ENCODE assay signal across 29 mouse cellular contexts in genomic region chr4:132133381-132133780, GRCm38 (mm10). TPM values are rescaled to one million over a fixed set of nuclear protein-coding genes. Genes with fewer than 3 reads are reported as not detected.
DNase-seq lines count a peak whose midpoint lies in the region; ATAC-seq and TF ChIP-seq lines count a peak whose summit lies in the region.
"Had no signal": no experiment of that assay in that cellular context is flagged by ENCODE, and none has a peak within 500 bp of the region (broad histone marks: within the 10 kb centered on the region; RNA-seq: fewer than 3 reads in every experiment).

No protein-coding gene starts in this region.

- DNase-seq in ES-E14 (ENCODE audit: low read depth, low spot score): no peak
- peak; percentile 82 for DNase-seq in cerebellum, adult 9-10 months
- no peak for DNase-seq in lung, postnatal 25 days (ENCODE audit: low spot score)
- no peak for DNase-seq in layer of hippocampus, adult 9-11 months
- DNase-seq: adrenal gland, postnatal 25 days; heart, postnatal 36 days; kidney, adult 9 months; kidney, postnatal 14 days; lung, embryonic 14.5 days; lung, postnatal 36 days; right cerebral cortex, postnatal 14 days had no signal

- H3K9me3 ChIP-seq in E14TG2a.4 (ENCODE audit: low read length) (no peaks in the 10 kb centered on the region), ES-E14 (ENCODE audit: control insufficient read depth, insufficient read depth, low read depth, low read length) (no peaks in the 10 kb centered on the region)
- H3K9me3 ChIP-seq in hindbrain, embryonic 13.5 days: no peaks in the 10 kb centered on the region
- H3K9me3 ChIP-seq: embryonic facial prominence, embryonic 15.5 days; forebrain, embryonic 15.5 days; heart, embryonic 15.5 days; hindbrain, embryonic 15.5 days; limb, embryonic 15.5 days; midbrain, embryonic 13.5 days; stomach, embryonic 15.5 days had no signal

- no peak for ATAC-seq in hindbrain, embryonic 13.5 days (ENCODE audit: low FRiP score)
- ATAC-seq: forebrain, embryonic 15.5 days; midbrain, embryonic 13.5 days had no signal

- WGBS in small intestine, adult 2 months: 67% methylated on average over 5 of the region's 5 CpGs
- WGBS in hindbrain, embryonic 13.5 days: 90% methylated on average over 5 of the region's 5 CpGs

- in situ Hi-C loops in ES-E14 (cut with MboI; ENCODE audit: low sequenced_read_pairs in 2 of 2, unreplicated experiment in 2 of 2): no loop called here

- H3K4me2 ChIP-seq in hindbrain, embryonic 13.5 days: no peak overlapping the region
- H3K4me2 ChIP-seq: embryonic facial prominence, embryonic 15.5 days; forebrain, embryonic 15.5 days; heart, embryonic 15.5 days; hindbrain, embryonic 15.5 days; limb, embryonic 15.5 days; lung, embryonic 14.5 days; midbrain, embryonic 13.5 days; stomach, embryonic 15.5 days had no signal

- H3K4me1 ChIP-seq in E14TG2a.4 (replicated peaks; ENCODE audit: low read depth, low read length) (peaks cover 77% of the 10 kb centered on the region), ES-E14 (ENCODE audit: control insufficient read depth in 2 of 2, insufficient read depth in 2 of 2, low read length in 2 of 2, poor library complexity in 1 of 2) (peaks cover 0 to 25% of the 10 kb centered on the region in 2 experiments; a peak in 2 of 4 replicates)
- peaks cover 19% of the 10 kb centered on the region; the same call in 1 of the 2 replicates for H3K4me1 ChIP-seq in small intestine, adult 2 months (ENCODE audit: control insufficient read depth, insufficient read depth, insufficient read length, low read length)
- H3K4me1 ChIP-seq in hindbrain, embryonic 13.5 days (replicated peaks): peaks cover 13% of the 10 kb centered on the region
- H3K4me1 ChIP-seq: stomach, embryonic 15.5 days had no signal

- TF ChIP-seq CTCF in E14TG2a.4 (conservative IDR thresholded peaks at IDR 0.05; ENCODE audit: low read length): no peak
- TF ChIP-seq CTCF in small intestine, adult 2 months (IDR thresholded peaks at IDR 0.05; ENCODE audit: extremely low read depth, insufficient read length, insufficient replicate concordance, low read depth, low read length): no peak

- H3K27ac ChIP-seq in ES-E14 (ENCODE audit: insufficient read depth, low read depth, low read length, poor library complexity, severe bottlenecking): no peak overlapping the region
- H3K27ac ChIP-seq in small intestine, adult 2 months (ENCODE audit: insufficient read depth, low read depth, low read length): peak overlapping the region; percentile 37; the same call in 1 of the 2 replicates
- no peak overlapping the region for H3K27ac ChIP-seq in hindbrain, embryonic 13.5 days
- H3K27ac ChIP-seq: embryonic facial prominence, embryonic 15.5 days; forebrain, embryonic 15.5 days; heart, embryonic 15.5 days; hindbrain, embryonic 15.5 days; limb, embryonic 15.5 days; liver, embryonic 14.5 days; midbrain, embryonic 13.5 days; stomach, embryonic 15.5 days had no signal

- 0 out of 2 replicates have a peak, but pooled peaks cover 8% of the 10 kb centered on the region for H3K27me3 ChIP-seq in E14TG2a.4 (ENCODE audit: insufficient read depth, low read length)
- no peaks in the 10 kb centered on the region for H3K27me3 ChIP-seq in small intestine, adult 2 months (ENCODE audit: control insufficient read depth, insufficient read depth, low read length)
- H3K27me3 ChIP-seq in hindbrain, embryonic 13.5 days: no peaks in the 10 kb centered on the region; the same call in 1 of the 2 replicates
- H3K27me3 ChIP-seq: embryonic facial prominence, embryonic 15.5 days; forebrain, embryonic 15.5 days; heart, embryonic 15.5 days; hindbrain, embryonic 15.5 days; limb, embryonic 15.5 days; midbrain, embryonic 13.5 days; stomach, embryonic 15.5 days had no signal

- H3K36me3 ChIP-seq in E14TG2a.4 (ENCODE audit: insufficient read depth, low read length) (no peaks in the 10 kb centered on the region), ES-E14 (ENCODE audit: control insufficient read depth, insufficient read depth, low read length, poor library complexity, severe bottlenecking) (no peaks in the 10 kb centered on the region)
- H3K36me3 ChIP-seq in small intestine, adult 2 months (ENCODE audit: control insufficient read depth, insufficient read depth, low read length): no peaks in the 10 kb centered on the region
- no peaks in the 10 kb centered on the region for H3K36me3 ChIP-seq in hindbrain, embryonic 13.5 days
- H3K36me3 ChIP-seq: embryonic facial prominence, embryonic 15.5 days; forebrain, embryonic 15.5 days; heart, embryonic 15.5 days; hindbrain, embryonic 15.5 days; limb, embryonic 15.5 days; midbrain, embryonic 13.5 days; stomach, embryonic 15.5 days had no signal

- peak overlapping the region; percentile 57 for H3K4me3 ChIP-seq in E14TG2a.4 (replicated peaks; ENCODE audit: low read length)
- H3K4me3 ChIP-seq in ES-E14 (ENCODE audit: insufficient read depth in 1 of 2, low read depth in 1 of 2, low read length in 2 of 2, poor library complexity in 1 of 2, severe bottlenecking in 1 of 2): peak overlapping the region in 1 of 2 experiments; percentile 13; a peak in 1 of 4 replicates
- H3K4me3 ChIP-seq in small intestine, adult 2 months (ENCODE audit: low read depth, low read length): no peak overlapping the region
- H3K4me3 ChIP-seq in hindbrain, embryonic 13.5 days: no peak overlapping the region
- H3K4me3 ChIP-seq: embryonic facial prominence, embryonic 15.5 days; forebrain, embryonic 15.5 days; heart, embryonic 15.5 days; hindbrain, embryonic 15.5 days; limb, embryonic 15.5 days; megakaryocyte, embryonic 14.5 days; midbrain, embryonic 13.5 days; stomach, embryonic 15.5 days had no signal

- TF ChIP-seq POLR2A in small intestine, adult 2 months (IDR thresholded peaks at IDR 0.05; ENCODE audit: low read depth, low read length): no peak

- H3K9ac ChIP-seq in ES-E14 (ENCODE audit: insufficient read depth, low read depth, low read length, poor library complexity, severe bottlenecking): peak overlapping the region; percentile 29; the same call in 1 of the 2 replicates
- no peak overlapping the region for H3K9ac ChIP-seq in hindbrain, embryonic 13.5 days
- H3K9ac ChIP-seq: embryonic facial prominence, embryonic 15.5 days; forebrain, embryonic 15.5 days; heart, embryonic 15.5 days; hindbrain, embryonic 15.5 days; limb, embryonic 15.5 days; liver, embryonic 14.5 days; lung, embryonic 14.5 days; midbrain, embryonic 13.5 days; stomach, embryonic 15.5 days had no signal

TF ChIP-seq in ES-E14, 5 proteins besides CTCF, POLR2A, EP300 and RAD21:
- TF ChIP-seq MAFK (IDR thresholded peaks at IDR 0.05; ENCODE audit: insufficient read depth, low read depth, low read length) (no peak), CHD2 (IDR thresholded peaks at IDR 0.05; ENCODE audit: low read depth, low read length) (no peak), ZC3H11A (IDR thresholded peaks at IDR 0.05; ENCODE audit: borderline replicate concordance, low read depth, low read length) (no peak), ZNF384 (IDR thresholded peaks at IDR 0.05; ENCODE audit: low read depth, low read length) (no peak), HCFC1 (IDR thresholded peaks at IDR 0.05; ENCODE audit: borderline replicate concordance, insufficient read depth, low read length) (no peak)

RNA-seq across cellular contexts. Expression of gene Oprd1, which starts 10.9 kb away (rescaled TPM):
- total RNA-seq in ES-E14 (2012; rRNA removed): 0.62 and 0.79 TPM in 2 replicates
- polyA plus RNA-seq in small intestine, adult 2 months (2012; rRNA removed): 0.28 and 0.60 TPM in 2 replicates
- polyA plus RNA-seq in hindbrain, embryonic 13.5 days (2015; fragmentation: Nextera tagmentation; extraction: Ambion mirVana): 0.44 and 0.48 TPM in 2 replicates
- total RNA-seq: common myeloid progenitor, adult 5-6 weeks had no signal

RNA-seq across cellular contexts. Expression of gene Epb41, which starts 58.3 kb away (rescaled TPM):
- total RNA-seq in ES-E14 (2012; rRNA removed): 16.3 and 19.5 TPM in 2 replicates
- polyA plus RNA-seq in small intestine, adult 2 months (2012; rRNA removed): 11.1 and 15.7 TPM in 2 replicates
- polyA plus RNA-seq in hindbrain, embryonic 13.5 days (2015; fragmentation: Nextera tagmentation; extraction: Ambion mirVana): 94.7 and 95.1 TPM in 2 replicates

RNA-seq across cellular contexts. Expression of gene Gm10300, which starts 58.9 kb away (rescaled TPM):
- 0.11 TPM in 1 of 2 replicates, not detected in the other for total RNA-seq in ES-E14 (2012; rRNA removed)
- polyA plus RNA-seq in small intestine, adult 2 months (2012; rRNA removed): 0.06 TPM in 2 replicates
- polyA plus RNA-seq in hindbrain, embryonic 13.5 days (2015; fragmentation: Nextera tagmentation; extraction: Ambion mirVana): not detected in 2 replicates
- total RNA-seq: layer of hippocampus, adult 18-20 months; left cerebral cortex, adult 18-20 months had no signal
- polyA plus RNA-seq: C2C12; forebrain, embryonic 15.5 days; hindbrain, embryonic 15.5 days; intestine, embryonic 14.5 days; midbrain, embryonic 13.5 days; neural tube, embryonic 11.5 days had no signal
